Mouse (Mus musculus): Measurements from ENCODE around the gene Ephb6. TPM values are rescaled to one million over a fixed set of nuclear protein-coding genes. Genes with fewer than 3 reads are reported as not detected.

Ephb6 gene
- polyA plus RNA-seq, 1 experiment from 2014 or later: 13.8 TPM

DNA sequence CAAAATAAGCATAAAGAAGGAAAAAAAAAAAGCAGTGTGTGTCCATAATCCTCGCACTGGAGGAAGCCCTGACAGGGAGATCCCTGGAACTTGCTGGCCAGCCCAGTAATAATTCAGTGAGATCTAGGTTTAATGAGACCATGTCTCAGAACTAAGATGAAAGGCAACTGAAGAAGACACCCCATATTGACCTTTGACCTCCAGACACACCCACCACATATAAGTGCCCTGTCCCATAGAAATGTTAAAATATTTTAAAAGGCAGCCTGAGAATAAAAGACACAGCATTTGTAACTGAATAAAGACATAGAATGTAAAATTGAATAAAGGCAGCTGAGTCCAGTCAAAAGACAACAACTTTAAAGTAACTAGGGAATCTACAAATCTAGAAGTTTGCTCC, 40.0 kb upstream of the Ephb6 start:
- H3K4me2 ChIP-seq (ENCODE audit: low read depth, low read length): no peak overlapping the region
- 76% methylated on average over 1 of the region's 1 CpGs for WGBS
- no peak overlapping the region for H3K27ac ChIP-seq (replicated peaks; ENCODE audit: low read depth, low read length)
- H3K27me3 ChIP-seq (replicated peaks; ENCODE audit: control insufficient read depth, insufficient read depth, low read length): no peaks in the 10 kb centered on the region
- H3K9me3 ChIP-seq (ENCODE audit: control insufficient read depth, low read length): no peaks in the 10 kb centered on the region
- H3K9ac ChIP-seq (ENCODE audit: low read depth, low read length): no peak overlapping the region
- no peaks in the 10 kb centered on the region for H3K4me1 ChIP-seq (ENCODE audit: control insufficient read depth, insufficient read depth, low read length)
- no peaks in the 10 kb centered on the region for H3K36me3 ChIP-seq (ENCODE audit: control insufficient read depth, insufficient read depth, low read length)
- no peak for ATAC-seq (ENCODE audit: low read depth)
- DNase-seq (ENCODE audit: low spot score): no peak
- no peak overlapping the region for H3K4me3 ChIP-seq (ENCODE audit: low read depth, low read length)

GRCm38 (mm10) chr6:41566965-41567364, 38.3 kb upstream of the Ephb6 start:
- WGBS: 85% methylated on average over 4 of the region's 4 CpGs
- Histone ChIP-seq H3K36me3 (ENCODE audit: control insufficient read depth, insufficient read depth, low read length) (no peaks in the 10 kb centered on the region), H3K4me3 (ENCODE audit: low read depth, low read length) (no peak overlapping the region), H3K9me3 (ENCODE audit: control insufficient read depth, low read length) (no peaks in the 10 kb centered on the region), H3K9ac (ENCODE audit: low read depth, low read length) (no peak overlapping the region), H3K27ac (replicated peaks; ENCODE audit: low read depth, low read length) (no peak overlapping the region), H3K4me2 (ENCODE audit: low read depth, low read length) (no peak overlapping the region), H3K4me1 (ENCODE audit: control insufficient read depth, insufficient read depth, low read length) (no peaks in the 10 kb centered on the region), H3K27me3 (replicated peaks; ENCODE audit: control insufficient read depth, insufficient read depth, low read length) (no peaks in the 10 kb centered on the region)
- ATAC-seq (ENCODE audit: low read depth) (no peak), DNase-seq (ENCODE audit: low spot score) (no peak)

DNA sequence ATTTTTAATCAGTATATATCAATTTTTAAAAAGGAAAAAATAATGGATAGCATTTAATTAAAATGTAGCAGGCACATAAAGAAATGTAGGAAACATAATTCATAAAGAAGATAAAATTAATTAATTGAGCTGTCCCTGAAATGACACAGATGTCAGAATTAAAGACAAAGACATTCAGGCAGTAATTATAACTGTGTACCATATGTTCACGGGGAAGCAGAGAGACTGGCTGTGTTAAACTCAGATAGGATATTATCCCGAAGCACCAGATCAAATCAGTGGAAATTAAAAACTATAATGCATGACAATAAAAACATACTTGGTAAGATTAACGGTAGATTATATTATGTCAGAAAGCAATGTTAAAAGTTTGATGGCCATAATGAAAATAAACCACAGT, 36.2 kb upstream of the Ephb6 start:
- Histone ChIP-seq H3K9me3 (ENCODE audit: control insufficient read depth, low read length) (no peaks in the 10 kb centered on the region), H3K27me3 (replicated peaks; ENCODE audit: control insufficient read depth, insufficient read depth, low read length) (no peaks in the 10 kb centered on the region), H3K4me1 (ENCODE audit: control insufficient read depth, insufficient read depth, low read length) (no peaks in the 10 kb centered on the region), H3K27ac (replicated peaks; ENCODE audit: low read depth, low read length) (no peak overlapping the region), H3K9ac (ENCODE audit: low read depth, low read length) (no peak overlapping the region), H3K4me3 (ENCODE audit: low read depth, low read length) (no peak overlapping the region), H3K4me2 (ENCODE audit: low read depth, low read length) (no peak overlapping the region), H3K36me3 (ENCODE audit: control insufficient read depth, insufficient read depth, low read length) (no peaks in the 10 kb centered on the region)
- ATAC-seq (ENCODE audit: low read depth) (no peak), DNase-seq (ENCODE audit: low spot score) (no peak)
- WGBS: 71% methylated on average over 3 of the region's 3 CpGs

GRCm38 (mm10) chr6:41576526-41577097, 28.7 kb upstream of the Ephb6 start:
- WGBS: 44% methylated on average over 5 of the region's 5 CpGs
- peak; percentile 64 for DNase-seq (ENCODE audit: low spot score)
- no peaks in the 10 kb centered on the region for H3K36me3 ChIP-seq (ENCODE audit: control insufficient read depth, insufficient read depth, low read length)
- ATAC-seq (ENCODE audit: low read depth): peak; percentile 81; the same call in 1 of the 2 replicates
- no peak overlapping the region for H3K4me2 ChIP-seq (ENCODE audit: low read depth, low read length)
- H3K9me3 ChIP-seq (ENCODE audit: control insufficient read depth, low read length): no peaks in the 10 kb centered on the region
- H3K27ac ChIP-seq (replicated peaks; ENCODE audit: low read depth, low read length): no peak overlapping the region
- H3K4me1 ChIP-seq (ENCODE audit: control insufficient read depth, insufficient read depth, low read length): peaks cover 7% of the 10 kb centered on the region
- no peak overlapping the region for H3K4me3 ChIP-seq (ENCODE audit: low read depth, low read length)
- H3K27me3 ChIP-seq (replicated peaks; ENCODE audit: control insufficient read depth, insufficient read depth, low read length): no peaks in the 10 kb centered on the region
- H3K9ac ChIP-seq (ENCODE audit: low read depth, low read length): no peak overlapping the region

GRCm38 (mm10) chr6:41577297-41577696, 28.0 kb upstream of the Ephb6 start:
- peak; percentile 45; the same call in 1 of the 2 replicates for ATAC-seq (ENCODE audit: low read depth)
- Histone ChIP-seq H3K36me3 (ENCODE audit: control insufficient read depth, insufficient read depth, low read length) (no peaks in the 10 kb centered on the region), H3K4me1 (ENCODE audit: control insufficient read depth, insufficient read depth, low read length) (peaks cover 7% of the 10 kb centered on the region), H3K4me2 (ENCODE audit: low read depth, low read length) (no peak overlapping the region), H3K27me3 (replicated peaks; ENCODE audit: control insufficient read depth, insufficient read depth, low read length) (no peaks in the 10 kb centered on the region), H3K9me3 (ENCODE audit: control insufficient read depth, low read length) (no peaks in the 10 kb centered on the region), H3K27ac (replicated peaks; ENCODE audit: low read depth, low read length) (no peak overlapping the region), H3K9ac (ENCODE audit: low read depth, low read length) (no peak overlapping the region), H3K4me3 (ENCODE audit: low read depth, low read length) (no peak overlapping the region)
- peak; percentile 61 for DNase-seq (ENCODE audit: low spot score)
- WGBS: 19% methylated on average over 5 of the region's 5 CpGs

- Histone ChIP-seq H3K27me3 (replicated peaks; ENCODE audit: control insufficient read depth, insufficient read depth, low read length) (no peaks in the 10 kb centered on the region), H3K36me3 (ENCODE audit: control insufficient read depth, insufficient read depth, low read length) (no peaks in the 10 kb centered on the region), H3K9ac (ENCODE audit: low read depth, low read length) (no peak overlapping the region), H3K27ac (replicated peaks; ENCODE audit: low read depth, low read length) (no peak overlapping the region), H3K4me2 (ENCODE audit: low read depth, low read length) (0 out of 2 replicates have a peak overlapping the region, but pooled peaks have one; percentile 4), H3K4me1 (ENCODE audit: control insufficient read depth, insufficient read depth, low read length) (peaks cover 7% of the 10 kb centered on the region), H3K9me3 (ENCODE audit: control insufficient read depth, low read length) (0 out of 2 replicates have a peak, but pooled peaks cover 3% of the 10 kb centered on the region), H3K4me3 (ENCODE audit: low read depth, low read length) (no peak overlapping the region)
- ATAC-seq (ENCODE audit: low read depth) (peak; percentile 72; the same call in 1 of the 2 replicates), DNase-seq (ENCODE audit: low spot score) (peak; percentile 68)
- WGBS: 30% methylated on average over 7 of the region's 7 CpGs
Measured at GRCm38 (mm10) chr6:41581295-41581694, 24.0 kb upstream of the Ephb6 start.

GRCm38 (mm10) chr6:41582189-41582588, 23.1 kb upstream of the Ephb6 start:
- no peaks in the 10 kb centered on the region for H3K36me3 ChIP-seq (ENCODE audit: control insufficient read depth, insufficient read depth, low read length)
- DNase-seq (ENCODE audit: low spot score): no peak
- no peak overlapping the region for H3K4me2 ChIP-seq (ENCODE audit: low read depth, low read length)
- H3K9me3 ChIP-seq (ENCODE audit: control insufficient read depth, low read length): 0 out of 2 replicates have a peak, but pooled peaks cover 3% of the 10 kb centered on the region
- no peak overlapping the region for H3K9ac ChIP-seq (ENCODE audit: low read depth, low read length)
- peaks cover 6% of the 10 kb centered on the region for H3K4me1 ChIP-seq (ENCODE audit: control insufficient read depth, insufficient read depth, low read length)
- no peak overlapping the region for H3K27ac ChIP-seq (replicated peaks; ENCODE audit: low read depth, low read length)
- WGBS: 69% methylated on average over 1 of the region's 1 CpGs
- H3K4me3 ChIP-seq (ENCODE audit: low read depth, low read length): no peak overlapping the region
- no peak for ATAC-seq (ENCODE audit: low read depth)
- no peaks in the 10 kb centered on the region for H3K27me3 ChIP-seq (replicated peaks; ENCODE audit: control insufficient read depth, insufficient read depth, low read length)

- 0% methylated on average over 22 of the region's 23 CpGs for WGBS
Measured at GRCm38 (mm10) chr6:41604401-41605050, 756 bp upstream of the Ephb6 start.

DNA sequence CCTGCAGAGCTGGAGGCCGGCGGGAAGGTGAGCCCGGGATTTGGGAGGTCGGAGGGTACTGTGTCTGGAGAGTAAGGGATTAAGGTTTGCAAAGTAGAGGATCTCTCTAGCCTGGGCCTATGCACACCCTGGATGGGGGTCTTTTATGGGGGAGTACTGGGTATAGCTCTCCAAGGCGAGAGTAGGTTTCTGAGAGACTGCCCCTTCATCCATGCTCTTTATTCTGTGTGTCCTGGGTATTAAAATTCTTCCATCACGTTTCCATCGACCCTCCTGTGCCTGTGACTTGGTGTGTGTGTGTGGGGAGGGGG, 467 bp downstream of the Ephb6 start:
- no peaks in the 10 kb centered on the region for H3K27me3 ChIP-seq (replicated peaks; ENCODE audit: control insufficient read depth, insufficient read depth, low read length)
- 2% methylated on average over 7 of the region's 7 CpGs for WGBS
- peaks cover 5% of the 10 kb centered on the region for H3K4me1 ChIP-seq (ENCODE audit: control insufficient read depth, insufficient read depth, low read length)
- H3K27ac ChIP-seq (replicated peaks; ENCODE audit: low read depth, low read length): peak overlapping the region; percentile 90
- H3K4me3 ChIP-seq (ENCODE audit: low read depth, low read length): peak overlapping the region; percentile 74
- DNase-seq (ENCODE audit: low spot score): no peak
- H3K36me3 ChIP-seq (ENCODE audit: control insufficient read depth, insufficient read depth, low read length): no peaks in the 10 kb centered on the region
- no peaks in the 10 kb centered on the region for H3K9me3 ChIP-seq (ENCODE audit: control insufficient read depth, low read length)
- ATAC-seq (ENCODE audit: low read depth): peak; percentile 16
- peak overlapping the region; percentile 82 for H3K9ac ChIP-seq (ENCODE audit: low read depth, low read length)
- peak overlapping the region; percentile 97 for H3K4me2 ChIP-seq (ENCODE audit: low read depth, low read length)

More at GRCm38 (mm10) chr6:41604401-41605050, 756 bp upstream of the Ephb6 start:
- Histone ChIP-seq H3K27ac (replicated peaks; ENCODE audit: low read depth, low read length) (peak overlapping the region; percentile 90), H3K9ac (ENCODE audit: low read depth, low read length) (peak overlapping the region; percentile 82), H3K4me3 (ENCODE audit: low read depth, low read length) (peak overlapping the region; percentile 74), H3K27me3 (replicated peaks; ENCODE audit: control insufficient read depth, insufficient read depth, low read length) (no peaks in the 10 kb centered on the region), H3K4me2 (ENCODE audit: low read depth, low read length) (peak overlapping the region; percentile 97), H3K9me3 (ENCODE audit: control insufficient read depth, low read length) (no peaks in the 10 kb centered on the region), H3K4me1 (ENCODE audit: control insufficient read depth, insufficient read depth, low read length) (peaks cover 5% of the 10 kb centered on the region), H3K36me3 (ENCODE audit: control insufficient read depth, insufficient read depth, low read length) (no peaks in the 10 kb centered on the region)
- peak; percentile 86 for DNase-seq (ENCODE audit: low spot score)
- peak; percentile 56 for ATAC-seq (ENCODE audit: low read depth)
